Mouse (Mus musculus): ENCODE data around the gene Golm1.
"Not testable (repeated sequence)": the region's sequence is repeated elsewhere in the genome, so short reads cannot be mapped to it uniquely, and the experiment has no call there.

Golm1 gene

DNA sequence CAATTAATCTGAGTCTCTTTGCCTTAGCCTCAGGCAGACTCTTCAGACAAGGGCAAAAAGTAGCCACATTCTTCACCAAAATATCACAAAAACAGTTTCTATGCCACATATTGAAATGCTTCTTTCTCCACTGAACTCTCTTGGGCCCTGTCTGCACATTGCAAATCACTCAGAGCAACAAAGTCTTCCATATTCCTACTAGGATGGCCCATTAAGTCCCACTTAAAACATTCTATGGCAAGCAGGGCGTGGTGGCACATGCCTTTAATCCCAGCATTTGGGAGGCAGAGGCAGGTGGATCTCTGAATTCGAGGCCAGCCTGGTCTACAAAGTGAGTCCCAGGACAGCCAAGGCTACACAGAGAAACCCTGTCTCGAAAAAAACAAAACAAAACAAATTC is 83.6 kb downstream of the Golm1 start:
- DNase-seq (ENCODE audit: low read depth, low spot score), result not testable (repeated sequence)

DNA sequence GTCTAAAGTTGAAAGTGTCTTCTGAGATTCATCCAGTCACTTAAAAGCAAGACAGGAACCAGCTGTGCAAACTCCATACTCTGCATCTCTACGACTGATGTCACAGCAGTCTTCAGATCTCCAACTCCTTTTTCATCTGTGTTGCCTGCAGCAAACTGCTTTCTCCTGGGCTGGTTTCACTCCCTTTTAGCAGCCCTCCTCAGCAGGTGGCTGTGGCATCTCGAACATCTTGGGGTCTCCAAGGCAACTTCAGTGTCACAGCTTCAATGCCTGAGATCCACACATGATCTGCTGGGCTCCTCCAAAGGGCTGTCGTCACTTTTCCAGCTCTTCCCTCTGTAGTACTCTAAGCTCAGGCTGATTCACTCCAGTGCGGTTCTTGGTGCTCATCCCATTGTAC is 84.9 kb downstream of the Golm1 start:
- DNase-seq (ENCODE audit: low read depth, low spot score), result no peak

DNA sequence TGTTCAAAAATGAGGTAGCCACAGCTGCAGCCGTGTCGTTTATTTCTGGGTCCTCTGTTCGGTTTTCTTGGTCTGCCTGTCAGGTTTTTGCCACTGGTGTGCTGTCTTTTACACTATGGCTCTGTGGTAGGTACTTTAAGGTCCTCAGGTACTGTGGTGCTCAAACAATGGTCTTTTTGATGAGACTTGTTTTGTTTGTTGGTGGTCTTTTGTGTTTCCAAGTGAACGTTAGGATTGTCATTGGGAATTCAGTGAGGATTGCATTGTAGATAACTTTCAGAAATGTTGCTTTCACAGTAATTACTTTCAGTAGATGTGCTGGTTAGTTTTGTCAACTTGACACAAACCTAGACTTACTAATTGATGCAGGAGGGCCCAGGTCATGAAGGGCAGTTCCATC is 85.9 kb downstream of the Golm1 start:
- DNase-seq (ENCODE audit: low read depth, low spot score), result no peak

DNA sequence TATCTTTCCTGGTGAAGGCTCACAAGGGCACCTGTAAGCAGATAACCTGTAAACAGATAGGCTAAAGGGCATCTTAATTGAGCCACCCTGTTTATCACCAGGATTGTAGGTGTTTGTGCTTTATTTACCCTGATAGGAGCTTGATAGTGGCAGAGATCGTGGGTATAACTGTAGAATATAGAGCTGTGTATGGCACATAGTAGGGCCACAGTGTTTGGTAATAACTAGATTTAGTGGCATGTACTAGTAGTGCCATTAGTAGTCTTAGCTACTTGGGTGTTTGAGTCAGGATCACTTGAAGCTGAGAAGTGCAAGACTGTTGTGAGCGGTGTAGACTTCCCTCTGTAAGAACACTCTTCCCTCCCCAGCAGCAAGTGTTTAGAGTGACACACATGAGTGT is 88.4 kb downstream of the Golm1 start:
- no peak for DNase-seq (ENCODE audit: low read depth, low spot score)

DNA sequence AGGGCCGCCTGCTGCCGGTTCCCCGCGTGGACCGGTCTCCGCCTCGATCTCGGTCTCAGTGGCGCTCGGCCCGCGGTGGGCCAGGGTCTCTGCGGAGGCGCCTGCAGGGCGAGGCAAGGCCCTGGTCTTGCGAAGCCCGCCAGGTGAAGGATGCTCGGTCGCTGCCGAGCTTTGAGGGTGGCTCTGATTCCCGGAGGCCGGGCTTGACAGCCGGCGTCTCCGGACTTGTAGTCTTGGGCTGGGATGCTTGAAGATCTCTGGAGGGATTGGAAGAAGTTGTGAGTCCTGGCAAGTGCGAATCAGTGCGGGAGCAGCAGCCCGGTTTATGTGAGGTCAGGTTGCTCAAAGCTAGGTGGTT is 90.0 kb downstream of the Golm1 start:
- DNase-seq (ENCODE audit: low read depth, low spot score), result peak; percentile 20

DNA sequence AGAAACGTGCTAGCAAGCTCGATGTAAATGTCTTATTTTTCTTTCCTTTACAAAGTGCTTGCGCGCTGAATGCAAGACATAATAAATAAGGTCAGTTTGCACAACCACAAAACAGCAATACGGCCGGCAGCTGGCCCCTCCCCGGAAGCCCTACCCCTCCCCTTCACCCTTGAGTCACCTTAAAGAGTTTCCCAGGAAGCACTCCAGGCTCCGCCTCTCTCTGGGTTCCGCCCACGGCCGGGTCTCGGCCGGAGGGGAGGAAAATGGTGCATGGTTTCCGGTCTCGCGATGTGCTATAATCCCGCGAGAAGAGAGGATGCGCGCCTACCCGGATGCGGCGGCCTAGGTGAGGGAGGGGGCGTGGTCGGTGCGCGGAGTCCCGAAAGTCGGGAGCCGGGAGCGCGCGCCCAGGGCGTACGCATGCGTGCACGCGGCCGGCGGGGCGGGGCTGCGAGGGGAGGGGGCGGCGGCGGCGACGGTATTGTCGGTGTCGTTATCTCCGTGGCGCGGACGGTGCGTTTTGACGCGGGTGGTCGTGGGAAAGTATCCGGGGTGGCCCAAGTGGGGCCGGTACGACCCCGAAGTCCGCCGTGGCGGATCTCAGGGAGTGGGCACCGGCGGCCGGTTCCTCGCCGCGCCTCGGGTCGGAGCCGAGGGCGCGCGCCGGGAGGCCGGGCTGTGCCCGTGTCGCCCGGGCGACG is 90.5 kb downstream of the Golm1 start, which contains the start of the genes Agtpbp1 and Naa35:
Gene Agtpbp1, minus strand, starts transcription at position 281 of the 701 bp plus-strand sequence.
Gene Naa35, plus strand, starts transcription at position 313 of the 701 bp plus-strand sequence.
- peak; percentile 99 for DNase-seq (ENCODE audit: low read depth, low spot score)
